Mouse (Mus musculus) lung, postnatal 0 days (tissue): Measurements from ENCODE around the gene Rbm20.

Experiments
- CTCF ChIP-seq: IDR thresholded peaks from 2 replicates; pipeline ENCODE4 v1.5.1; 2016; ENCODE audit warnings: antibody characterized with exemption, mild to moderate bottlenecking
- EP300 ChIP-seq: IDR thresholded peaks from 2 replicates; pipeline ENCODE4 v1.6.1; 2016; ENCODE audit warnings: antibody characterized with exemption, mild to moderate bottlenecking, control low read depth

GRCm38 (mm10) chr19:53727886-53728669, 51.0 kb downstream of the Rbm20 start:
- TF ChIP-seq EP300 (no peak), CTCF (peak; percentile 6; the same call in 1 of the 2 replicates)
